Mouse (Mus musculus) thymus, adult 2 months (tissue): ENCODE results near the gene Nemf.

Experiments used
- CTCF ChIP-seq: fragments of 200-500 bp; IDR thresholded peaks from 2 replicates; pipeline ENCODE4 v1.5.1; 2012; ENCODE audit warnings: mild to moderate bottlenecking, control low read depth, low read length, moderate library complexity, borderline replicate concordance; ENCODE audit not compliant: control insufficient read depth, poor library complexity, insufficient read depth; ENCODE audit errors: extremely low read depth
- POLR2A ChIP-seq: fragments of 200-500 bp; IDR thresholded peaks from 2 replicates; pipeline ENCODE4 v1.6.1; 2012; ENCODE audit warnings: mild to moderate bottlenecking, low read length, control low read depth, moderate library complexity; ENCODE audit not compliant: control insufficient read depth, poor library complexity, insufficient read depth; ENCODE audit errors: extremely low read depth

DNA sequence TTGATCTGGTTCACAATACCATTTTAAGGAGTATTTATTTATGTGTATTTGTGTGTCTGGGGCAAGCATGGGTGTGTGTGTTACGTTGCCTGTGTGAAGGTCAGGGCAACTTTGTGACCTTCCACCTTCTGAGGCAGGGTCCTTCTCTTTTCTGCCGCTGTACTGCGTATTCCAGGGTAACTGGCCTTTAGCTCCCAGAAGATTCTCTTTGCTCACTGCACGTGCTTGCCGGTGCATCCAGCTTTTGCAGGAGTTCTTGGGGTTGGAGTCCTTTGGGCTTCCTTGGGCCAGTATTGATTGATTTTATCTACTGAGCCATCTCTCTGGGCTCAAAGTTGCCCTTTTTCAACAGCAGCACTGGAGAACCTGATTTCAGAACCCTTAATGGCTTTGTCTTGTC lies 27.6 kb upstream of the Nemf start:
- TF ChIP-seq CTCF (no peak), POLR2A (no peak)
